Mouse (Mus musculus): ENCODE data around the gene Nrcam. TPM values are rescaled to one million over a fixed set of nuclear protein-coding genes. Genes with fewer than 3 reads are reported as not detected.

Nrcam gene
- total RNA-seq, 2 experiments from 2014 or later: 0.74 to 1.5 TPM

DNA sequence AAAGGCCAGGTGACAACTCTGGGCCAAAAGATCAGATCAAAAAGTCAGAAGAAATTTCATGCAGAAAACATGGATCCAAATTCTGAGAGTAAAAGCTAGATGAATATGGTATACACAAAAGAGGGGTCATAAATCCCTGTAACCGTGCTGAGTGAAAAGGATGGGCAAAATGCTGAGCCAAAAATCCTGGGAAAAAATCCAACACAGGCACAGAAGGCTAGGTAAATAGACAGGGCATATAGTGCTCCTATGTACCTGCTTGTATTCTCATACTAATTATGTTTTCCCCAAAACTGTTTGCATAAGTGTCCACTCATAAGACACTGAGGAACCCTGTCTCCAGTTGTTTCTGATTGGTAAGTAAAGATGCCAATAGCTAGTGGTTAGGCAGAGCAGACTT, 288.8 kb downstream of the Nrcam start:
- no peak for DNase-seq

DNA sequence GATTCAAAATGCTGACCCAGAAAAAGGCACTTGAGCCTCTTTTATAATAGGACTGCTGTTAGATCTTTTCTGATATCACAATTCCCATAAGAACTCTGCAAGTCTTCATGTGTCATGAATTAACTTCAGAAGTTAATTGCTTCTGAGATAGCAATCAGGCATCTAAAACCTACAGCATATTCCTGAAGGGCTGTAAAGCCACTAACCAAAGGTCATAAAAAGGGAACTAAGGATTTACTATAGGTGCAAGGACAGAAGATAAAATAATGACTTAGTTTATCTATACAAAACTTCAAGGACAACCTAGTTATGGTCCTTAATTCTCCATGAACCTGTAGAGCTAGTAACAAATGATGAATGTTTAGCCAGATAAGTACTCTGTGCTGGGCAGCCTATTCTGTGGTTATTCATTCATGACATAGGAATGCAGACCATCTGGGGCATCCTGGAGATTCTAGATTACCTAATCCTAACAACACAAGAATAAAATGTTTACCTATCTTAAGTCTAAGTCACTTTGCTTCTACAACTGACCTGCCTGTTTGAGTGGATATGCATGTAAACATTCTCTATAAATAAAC, 310.7 kb downstream of the Nrcam start:
- no peak for DNase-seq

DNA sequence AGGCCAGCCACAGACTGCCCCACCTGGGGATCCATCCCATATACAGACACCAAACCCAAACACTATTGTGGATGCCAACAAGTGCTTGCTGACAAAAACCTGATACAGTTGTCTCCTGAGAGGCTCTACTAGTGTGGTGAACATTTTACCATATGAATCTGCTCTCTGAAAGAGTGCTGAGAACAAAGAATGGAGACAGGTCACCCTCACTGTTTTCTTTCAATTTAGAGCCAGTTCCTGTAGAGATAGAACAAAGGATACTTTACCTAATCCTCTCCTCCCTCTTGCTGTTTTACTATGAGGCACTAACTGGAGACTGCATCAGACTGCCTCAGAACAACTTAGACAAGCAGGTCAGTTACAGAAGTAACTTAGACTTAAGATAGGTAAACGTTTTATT, 311.9 kb downstream of the Nrcam start:
- DNase-seq: no peak

Other genes with a start within 250 kb of the Nrcam start
- gene Dnajb9, start 118.6 kb upstream of the Nrcam start, total RNA-seq (2021): 10 to 100 TPM; 23.2 to 27.3 TPM
- gene Pnpla8, start 107.5 kb upstream of the Nrcam start, total RNA-seq (2021): 100 to 1,000 TPM; 103 TPM

Measured in gastrocnemius, postnatal 25 days (tissue).